Mouse (Mus musculus): Measurements from ENCODE around the gene Olfr456.
"Not testable (repeated sequence)": the region's sequence is repeated elsewhere in the genome, so short reads cannot be mapped to it uniquely, and the experiment has no call there.

Olfr456 gene

GRCm38 (mm10) chr6:42487114-42487513 lies at the start of gene Olfr456:
TSS of gene Olfr456 (minus strand) at chr6:42487214.
- DNase-seq (ENCODE audit: extremely low spot score, low spot score) = no peak

DNA sequence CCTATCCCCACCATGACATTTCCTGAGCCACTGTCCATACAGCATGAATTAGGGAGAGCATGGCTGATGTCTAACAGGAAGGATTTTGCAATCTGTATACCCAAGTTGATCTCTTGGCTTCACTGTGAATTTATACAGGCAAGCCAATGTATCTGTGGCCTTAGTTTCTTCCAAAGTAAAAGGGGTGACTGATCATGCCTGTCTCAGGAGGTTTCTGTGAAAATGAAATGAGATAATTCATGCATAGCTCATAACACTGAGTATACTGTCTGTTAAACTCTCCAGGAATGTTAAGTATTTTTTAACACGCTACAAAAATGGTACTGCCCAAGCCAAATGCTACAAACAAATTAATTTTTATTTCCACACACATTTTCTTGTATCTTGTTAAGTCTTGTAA lies 26.4 kb upstream of the Olfr456 start:
- no peak for DNase-seq (ENCODE audit: extremely low spot score, low spot score)

GRCm38 (mm10) chr6:42509311-42509710 lies 22.3 kb upstream of the Olfr456 start:
- no peak for DNase-seq (ENCODE audit: extremely low spot score, low spot score)

DNA sequence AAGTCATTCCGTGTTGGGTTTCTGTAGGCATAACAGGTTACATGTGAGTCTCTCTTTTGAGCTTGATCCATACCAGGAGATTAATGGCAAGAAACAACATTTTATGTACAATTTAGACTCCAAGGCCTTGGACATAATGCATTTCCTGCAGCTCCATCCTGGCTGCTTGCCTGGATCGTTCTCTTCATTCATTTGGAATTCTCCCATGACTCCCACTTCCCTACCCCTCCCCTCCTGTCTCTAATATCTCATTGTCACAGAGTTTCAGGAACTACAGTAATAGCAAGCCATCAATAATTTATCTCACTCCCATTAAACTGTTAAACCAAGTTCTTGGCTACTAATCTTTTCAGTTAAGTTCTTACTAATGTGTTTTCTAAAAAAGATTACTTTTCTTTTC lies 16.5 kb upstream of the Olfr456 start:
- no peak for DNase-seq (ENCODE audit: extremely low spot score, low spot score)

DNA sequence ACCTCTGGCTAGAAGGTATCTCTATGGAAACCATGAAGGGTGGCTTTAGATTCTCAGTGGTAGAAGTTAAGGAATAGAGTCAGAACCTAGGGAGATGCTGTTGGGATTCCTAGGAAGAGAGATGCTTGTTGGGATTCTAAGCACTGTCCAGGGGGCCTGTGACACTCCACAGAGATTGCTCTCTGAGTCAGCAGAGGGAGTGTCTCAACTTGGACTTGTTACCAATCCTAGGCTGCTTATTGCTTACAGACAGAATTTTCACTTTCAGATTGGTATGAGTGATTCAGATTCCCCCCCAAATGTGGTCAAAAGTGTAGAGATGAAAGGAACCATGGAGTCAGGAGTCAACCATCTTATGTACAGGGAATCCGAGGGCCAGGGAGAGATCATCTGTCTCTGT lies 2.7 kb upstream of the Olfr456 start:
- DNase-seq (ENCODE audit: extremely low spot score, low spot score) = no peak

DNA sequence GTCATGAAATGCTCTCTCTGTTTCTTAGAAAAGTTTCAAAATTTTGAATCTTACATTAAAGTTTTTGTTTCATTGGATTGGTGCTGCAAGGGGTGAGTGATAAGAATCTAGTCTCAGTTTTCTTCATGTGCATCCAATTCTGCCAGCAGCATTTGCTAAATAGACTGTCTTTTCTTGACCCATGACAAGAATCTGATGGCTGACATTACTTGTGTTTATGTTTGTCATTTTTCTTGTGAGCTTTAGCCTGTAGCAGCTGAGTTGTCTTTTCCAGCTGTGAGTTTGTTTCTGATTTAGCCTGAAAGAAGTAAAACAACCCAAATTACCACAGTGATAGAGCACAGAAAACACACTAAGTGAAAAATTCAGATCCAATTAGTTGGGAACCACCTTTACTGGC lies 2.4 kb downstream of the Olfr456 start:
- DNase-seq (ENCODE audit: extremely low spot score, low spot score) = no peak

DNA sequence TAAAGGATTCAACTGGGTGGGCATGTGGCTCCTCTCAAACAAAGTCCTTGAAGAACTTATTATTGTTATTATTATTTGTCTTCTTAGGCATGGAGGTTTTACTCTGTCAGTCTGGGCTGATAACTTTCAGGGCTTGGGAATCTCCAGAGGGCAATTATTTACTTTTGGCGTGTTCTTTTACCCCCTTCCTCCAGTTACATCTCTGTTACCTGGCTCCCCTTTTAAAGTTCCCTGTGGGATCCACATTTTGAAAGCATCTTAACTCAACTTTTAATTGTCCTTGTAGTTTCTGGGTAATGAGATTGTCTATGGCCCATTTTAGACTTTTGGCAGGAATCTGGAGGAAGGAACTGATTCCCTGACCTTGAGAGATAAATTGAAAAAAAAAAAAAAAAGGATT lies 10.8 kb downstream of the Olfr456 start, which contains the start of gene Olfr457:
Gene Olfr457 (minus strand): TSS at position 101 of the 400 bp plus-strand sequence.
- DNase-seq (ENCODE audit: extremely low spot score, low spot score) = no peak

GRCm38 (mm10) chr6:42471298-42471697 lies 15.7 kb downstream of the Olfr456 start:
- DNase-seq (ENCODE audit: extremely low spot score, low spot score) = not testable (repeated sequence)

- DNase-seq (ENCODE audit: extremely low spot score, low spot score) = no peak
Measured at GRCm38 (mm10) chr6:42470542-42470941, 16.5 kb downstream of the Olfr456 start.

- DNase-seq (ENCODE audit: extremely low spot score, low spot score) = no peak
Measured at GRCm38 (mm10) chr6:42465096-42465495, 21.9 kb downstream of the Olfr456 start, which contains the start of gene Olfr458. TSS of gene Olfr458 (minus strand) at chr6:42465196.

- DNase-seq (ENCODE audit: extremely low spot score, low spot score) = no peak
Measured at GRCm38 (mm10) chr6:42447381-42447780, 39.6 kb downstream of the Olfr456 start.

DNA sequence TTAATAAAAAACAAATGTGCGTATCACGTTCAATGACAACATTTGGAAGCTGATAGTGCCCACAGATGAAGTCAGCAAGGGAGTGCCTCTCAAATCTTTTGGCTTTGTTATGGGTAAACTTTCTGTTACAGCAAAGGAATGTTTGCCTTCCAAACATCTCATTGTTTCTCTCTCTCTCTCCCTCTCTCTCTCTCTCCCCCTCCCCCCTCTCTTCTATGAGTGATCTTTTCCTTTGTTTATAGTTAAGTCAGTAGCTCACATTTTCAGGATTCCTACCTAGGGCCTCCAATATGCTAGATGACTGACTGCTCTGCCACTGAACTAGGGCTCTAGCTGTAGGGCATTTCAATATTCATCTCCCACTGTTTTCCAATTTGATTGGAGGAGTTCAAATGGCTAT lies 42.5 kb downstream of the Olfr456 start:
- no peak for DNase-seq (ENCODE audit: extremely low spot score, low spot score)

GRCm38 (mm10) chr6:42441395-42441794 lies 45.6 kb downstream of the Olfr456 start:
- DNase-seq (ENCODE audit: extremely low spot score, low spot score) = no peak
